Mouse (Mus musculus): ENCODE measurements around the gene Tmem47.

Gene Tmem47

GRCm38 (mm10) chrX:81070210-81070803 is at the start of gene Tmem47:
Gene Tmem47, plus strand, starts transcription at chrX:81070698.
- peak; percentile 24 for DNase-seq (ENCODE audit: low spot score)

DNA sequence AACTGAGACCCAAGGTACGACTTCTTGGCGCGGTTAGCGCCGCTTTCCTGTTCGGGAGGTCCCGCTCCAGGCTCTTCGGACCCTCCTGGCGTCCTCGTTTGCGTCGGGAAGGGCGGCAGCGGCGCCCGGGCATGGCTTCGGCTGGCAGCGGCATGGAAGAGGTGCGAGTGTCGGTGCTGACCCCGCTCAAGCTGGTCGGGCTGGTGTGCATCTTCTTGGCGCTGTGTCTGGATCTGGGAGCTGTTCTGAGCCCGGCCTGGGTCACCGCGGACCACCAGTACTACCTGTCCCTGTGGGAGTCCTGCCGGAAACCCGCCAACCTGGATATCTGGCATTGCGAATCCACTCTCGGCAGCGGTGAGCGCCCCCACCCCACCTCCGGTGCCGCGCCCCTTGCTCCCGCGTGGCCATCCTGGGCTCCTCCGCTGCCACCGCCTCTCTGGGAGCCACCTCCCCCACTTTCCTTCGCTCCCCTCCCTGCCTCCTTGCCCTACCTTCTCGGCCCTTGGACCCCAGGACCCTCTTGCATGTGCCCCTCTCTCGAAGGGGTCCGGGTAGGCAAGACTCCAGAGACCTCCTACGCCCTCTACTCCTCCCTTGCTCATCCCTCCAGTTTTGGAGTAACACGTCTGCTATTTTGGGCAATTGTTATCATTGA is 435 bp downstream of the Tmem47 start:
- peak; percentile 4 for DNase-seq (ENCODE audit: low spot score)

DNA sequence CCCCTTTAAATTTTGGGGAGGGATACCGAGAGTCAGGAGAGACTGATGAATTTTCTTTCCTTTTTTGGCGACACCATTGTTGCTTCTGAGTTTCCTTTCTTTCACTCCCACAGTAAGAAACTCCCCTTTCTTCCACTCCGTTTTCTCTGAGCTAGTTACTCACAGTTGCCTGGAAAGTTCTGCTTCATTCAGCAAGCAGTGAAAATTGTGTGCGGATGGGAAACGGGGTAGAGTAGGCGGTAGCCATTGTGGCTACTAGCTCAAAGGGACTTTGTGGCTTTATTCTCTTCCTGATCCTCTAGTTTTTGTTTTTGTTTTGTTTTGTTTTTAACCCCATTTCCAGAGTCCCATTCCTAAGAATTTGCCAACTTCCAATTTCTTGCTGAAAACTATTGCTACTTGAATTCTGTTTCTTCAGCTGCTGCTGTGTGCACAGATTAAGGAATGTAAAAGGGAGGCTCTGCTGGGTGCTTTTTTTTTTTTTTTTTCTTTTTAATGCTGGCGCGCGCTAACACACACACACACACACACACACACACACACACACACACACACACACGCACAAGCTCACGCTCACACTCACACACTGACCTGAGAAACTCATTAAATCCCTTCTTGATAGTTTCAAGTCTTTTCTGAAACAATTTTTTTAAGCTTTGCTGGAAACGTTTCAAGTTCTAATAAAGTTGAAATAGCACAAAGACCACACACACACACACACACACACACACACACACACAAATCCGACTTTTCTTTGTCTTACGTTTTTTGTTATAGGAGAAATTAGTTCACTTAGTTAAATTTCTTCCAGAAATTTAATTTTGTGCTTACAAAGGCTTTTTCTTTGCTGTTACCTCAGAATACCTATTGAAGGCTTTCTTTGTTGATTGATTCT is 1.5 kb downstream of the Tmem47 start:
- no peak for DNase-seq (ENCODE audit: low spot score)

DNA sequence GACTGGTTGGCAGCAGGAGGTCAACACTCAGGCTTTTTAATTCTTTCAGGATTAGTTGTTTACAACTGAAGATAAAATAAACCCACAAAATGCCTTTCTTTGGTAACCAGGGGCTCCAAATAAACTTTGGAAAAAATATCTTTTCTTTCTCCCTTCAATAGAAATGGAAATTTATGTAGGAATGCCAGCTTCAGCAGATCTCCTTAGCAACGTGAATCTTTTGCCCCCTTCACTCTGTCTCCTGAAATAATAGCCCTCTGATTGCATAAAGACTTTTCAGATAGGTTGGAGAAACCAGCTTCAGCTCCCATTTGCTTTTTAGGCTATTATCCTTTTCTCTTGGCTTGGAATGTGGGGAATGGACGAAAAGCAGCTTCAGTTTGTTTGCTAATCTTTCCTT is 2.2 kb downstream of the Tmem47 start:
- DNase-seq (ENCODE audit: low spot score) = no peak

DNA sequence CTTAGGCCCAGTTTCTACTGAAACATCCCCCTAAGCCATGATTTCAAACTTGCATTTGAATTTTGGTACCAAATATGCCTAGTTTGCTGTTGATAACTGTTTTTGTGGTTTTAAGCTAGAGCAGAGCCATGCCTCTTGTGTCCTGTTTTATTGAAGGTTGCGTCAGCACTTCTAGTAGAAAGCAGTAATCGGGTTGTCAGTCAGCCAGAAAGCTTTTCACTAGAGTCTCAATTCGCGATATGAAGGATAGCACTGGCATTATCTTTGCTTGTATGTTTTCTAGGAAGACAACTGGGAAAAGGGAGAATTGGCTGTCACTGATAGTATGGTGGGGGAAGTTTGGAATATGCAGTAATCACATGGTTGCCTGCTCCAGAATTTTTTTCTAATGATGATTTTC is 3.3 kb downstream of the Tmem47 start:
- no peak for DNase-seq (ENCODE audit: low spot score)

GRCm38 (mm10) chrX:81078522-81078921 is 8.0 kb downstream of the Tmem47 start:
- DNase-seq (ENCODE audit: low spot score) = no peak

- no peak for DNase-seq (ENCODE audit: low spot score)
These were observed 10.5 kb downstream of the Tmem47 start for GRCm38 (mm10) chrX:81080996-81081395.

GRCm38 (mm10) chrX:81085025-81085752 is 14.7 kb downstream of the Tmem47 start:
- no peak for DNase-seq (ENCODE audit: low spot score)

DNA sequence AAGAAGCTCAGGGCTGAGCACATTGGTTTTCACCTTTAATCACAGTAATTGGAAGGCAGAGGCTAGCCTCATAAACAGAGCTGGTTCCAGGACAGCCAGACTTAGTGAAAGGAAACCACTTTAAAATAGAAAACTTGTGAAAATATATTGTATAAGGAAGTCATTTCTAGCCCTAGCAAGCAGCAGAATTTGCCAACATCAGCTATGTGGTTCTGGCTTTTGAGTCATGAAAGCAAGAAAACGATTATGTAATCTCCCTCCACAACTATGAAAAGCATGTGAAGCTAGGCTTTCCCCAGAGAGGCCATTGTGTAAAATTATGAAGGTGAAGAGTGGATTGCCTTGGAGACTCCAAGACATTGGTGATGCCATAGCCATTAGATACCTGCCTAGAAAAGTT is 76.9 kb downstream of the Tmem47 start:
- no peak for DNase-seq (ENCODE audit: low spot score)
